Mouse (Mus musculus) C2C12 (cell line): ENCODE data around the gene Vmn2r16. TPM values are rescaled to one million over a fixed set of nuclear protein-coding genes. Genes with fewer than 3 reads are reported as not detected.

Source experiments
- H3K27me3 ChIP-seq: one replicate; pipeline ENCODE4 v1.6.1; 2011; ENCODE audit not compliant: control insufficient read depth, insufficient read depth, insufficient read length
- H3K36me3 ChIP-seq: one replicate; pipeline ENCODE4 v1.6.1; 2011; ENCODE audit not compliant: control insufficient read depth, insufficient read depth
- H3K4me3 ChIP-seq: one replicate; pipeline ENCODE4 v1.5.1; 2011; ENCODE audit warnings: mild to moderate bottlenecking, control low read depth; ENCODE audit not compliant: poor library complexity, insufficient read depth, severe bottlenecking
- H3K79me2 ChIP-seq: one replicate; pipeline ENCODE4 v1.6.1; 2011; ENCODE audit not compliant: control insufficient read depth, insufficient read depth
- H3K79me3 ChIP-seq: one replicate; pipeline ENCODE4 v1.6.1; 2011; ENCODE audit warnings: low read depth, control low read depth
- H3ac ChIP-seq: one replicate; pipeline ENCODE3; 2011; ENCODE audit warnings: low read depth; ENCODE audit not compliant: control insufficient read depth, insufficient read length
- CEBPB ChIP-seq: IDR thresholded peaks from one replicate; pipeline ENCODE4 v1.6.1; 2011; ENCODE audit warnings: low read depth, mild to moderate bottlenecking, control low read depth, moderate library complexity
- CTCF ChIP-seq: IDR thresholded peaks from one replicate; pipeline ENCODE4 v1.5.1; 2011; ENCODE audit not compliant: control insufficient read depth, insufficient read depth, insufficient read length
- FOSL1 ChIP-seq: IDR thresholded peaks from one replicate; pipeline ENCODE4 v1.8.0; 2011; ENCODE audit warnings: mild to moderate bottlenecking, low read length; ENCODE audit not compliant: poor library complexity, insufficient read depth, severe bottlenecking
- MAX ChIP-seq: IDR thresholded peaks from one replicate; pipeline ENCODE4 v1.6.1; 2011; ENCODE audit warnings: mild to moderate bottlenecking, control low read depth
- MYOD1 ChIP-seq: IDR thresholded peaks from one replicate; pipeline ENCODE4 v1.6.1; 2011; ENCODE audit warnings: low read depth; ENCODE audit not compliant: control insufficient read depth, insufficient read length
- MYOG ChIP-seq: IDR thresholded peaks from one replicate; pipeline ENCODE4 v1.6.1; 2011; ENCODE audit not compliant: control insufficient read depth, insufficient read length; ENCODE audit errors: extremely low read depth
- USF1 ChIP-seq: IDR thresholded peaks from one replicate; pipeline ENCODE4 v1.6.1; 2011; ENCODE audit warnings: low read depth, mild to moderate bottlenecking, control low read depth, moderate library complexity
- long read RNA-seq, 2 experiments: library from polyadenylated mRNA; unstranded; transcript quantifications; one replicate each; pipeline ENCODE4 v2.0.0; 2019 to 2020
- polyA plus RNA-seq: library from polyadenylated mRNA; unstranded; fragments of >200 nt; fragmentation: generic; extraction: Trizol; gene quantifications from one replicate; pipeline ENCODE4 v1.2.1, GENCODE M21; 2012; ENCODE audit warnings: missing spikeins

Gene Vmn2r16
- not detected for polyA plus RNA-seq
- long read RNA-seq, experiment 1, result 0 reads
- long read RNA-seq, experiment 2, result 0 reads

DNA sequence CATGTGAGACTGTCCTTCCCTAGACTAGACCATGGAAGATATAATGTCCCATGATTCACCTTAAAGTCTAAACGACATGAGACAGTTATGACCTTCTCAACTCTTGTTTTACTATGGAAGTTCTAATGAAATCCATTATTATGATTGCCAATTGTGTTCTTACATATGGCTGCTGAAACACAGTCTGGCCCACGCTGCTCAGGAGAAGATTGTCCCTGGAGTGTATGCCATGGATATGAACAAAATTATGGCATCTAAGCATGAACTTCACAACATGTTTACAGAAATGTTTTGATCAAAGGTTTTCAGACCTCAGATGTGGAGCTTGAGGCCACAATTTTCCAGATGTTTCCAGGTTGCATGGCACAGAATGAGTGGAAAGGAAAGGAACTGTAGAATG lies at the start of gene Vmn2r16:
Vmn2r16 (plus strand) TSS at position 301 of the 400 bp plus-strand sequence.
- no peaks in the 10 kb centered on the region for H3K79me2 ChIP-seq
- no peaks in the 10 kb centered on the region for H3K36me3 ChIP-seq
- H3K27me3 ChIP-seq, result no peaks in the 10 kb centered on the region
- H3K4me3 ChIP-seq, result no peak within 1 kb of the TSS
- TF ChIP-seq CTCF, result no peak
- TF ChIP-seq FOSL1, result no peak
- TF ChIP-seq MYOG, result no peak
- no peak for TF ChIP-seq CEBPB
- no peak for TF ChIP-seq MAX
- TF ChIP-seq MYOD1, result no peak
- no peak for TF ChIP-seq USF1
- no peaks in the 10 kb centered on the region for H3K79me3 ChIP-seq
- H3ac ChIP-seq, result no peak within 1 kb of the TSS

DNA sequence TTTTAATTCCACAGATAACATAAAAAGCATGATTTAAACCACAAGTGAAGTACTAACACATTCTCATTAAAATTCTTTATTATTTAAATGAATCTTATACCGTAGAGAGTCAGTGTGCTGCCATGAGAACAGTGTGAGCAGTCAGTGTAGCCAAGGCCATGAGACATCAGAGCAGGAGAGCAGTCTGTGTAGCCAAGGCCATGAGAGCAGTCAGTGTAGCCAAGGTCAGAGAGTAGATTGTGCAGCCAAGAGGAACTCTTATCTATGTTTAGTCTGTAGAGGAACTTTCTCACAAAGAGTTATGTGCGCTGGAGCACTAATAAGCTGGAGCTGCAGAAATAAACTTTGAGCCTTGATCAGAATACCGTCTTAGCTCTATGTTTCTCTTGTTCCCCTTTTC lies 35.3 kb upstream of the Vmn2r16 start:
- Histone ChIP-seq H3K36me3 (no peaks in the 10 kb centered on the region), H3K27me3 (no peaks in the 10 kb centered on the region), H3K79me2 (no peaks in the 10 kb centered on the region), H3K79me3 (no peaks in the 10 kb centered on the region), H3K4me3 (no peak overlapping the region), H3ac (no peak overlapping the region)
- no peak for TF ChIP-seq MYOD1
- no peak for TF ChIP-seq CTCF
- TF ChIP-seq MAX, result no peak
- no peak for TF ChIP-seq MYOG
- TF ChIP-seq CEBPB, result no peak
- no peak for TF ChIP-seq FOSL1
- TF ChIP-seq USF1, result no peak

DNA sequence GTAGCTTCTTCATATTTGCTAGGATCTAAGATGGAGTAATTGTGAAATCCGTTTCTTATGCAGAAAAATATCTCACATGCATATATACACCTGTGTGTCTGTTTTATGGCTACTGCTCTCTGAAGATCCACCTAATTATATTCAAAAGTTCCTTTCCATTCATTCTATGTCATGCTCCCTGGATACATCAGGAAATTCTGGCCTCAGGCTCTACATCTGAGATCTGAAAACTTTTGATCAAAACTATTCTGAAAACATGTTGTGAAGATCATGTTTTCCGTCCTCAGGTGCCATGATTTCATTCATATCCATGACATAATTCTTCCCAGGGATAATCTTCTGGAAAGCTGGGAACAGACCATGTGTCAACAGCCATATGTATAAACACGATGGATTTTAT lies 32.4 kb upstream of the Vmn2r16 start, which contains the start of gene Vmn2r15:
Vmn2r15 (minus strand) TSS at position 101 of the 400 bp plus-strand sequence.
- Histone ChIP-seq H3K79me3 (no peaks in the 10 kb centered on the region), H3K4me3 (no peak within 1 kb of the TSS), H3ac (no peak within 1 kb of the TSS), H3K79me2 (no peaks in the 10 kb centered on the region), H3K27me3 (no peaks in the 10 kb centered on the region), H3K36me3 (no peaks in the 10 kb centered on the region)
- TF ChIP-seq CTCF (no peak), MYOD1 (no peak), MYOG (no peak), FOSL1 (no peak), CEBPB (no peak), USF1 (no peak), MAX (no peak)

DNA sequence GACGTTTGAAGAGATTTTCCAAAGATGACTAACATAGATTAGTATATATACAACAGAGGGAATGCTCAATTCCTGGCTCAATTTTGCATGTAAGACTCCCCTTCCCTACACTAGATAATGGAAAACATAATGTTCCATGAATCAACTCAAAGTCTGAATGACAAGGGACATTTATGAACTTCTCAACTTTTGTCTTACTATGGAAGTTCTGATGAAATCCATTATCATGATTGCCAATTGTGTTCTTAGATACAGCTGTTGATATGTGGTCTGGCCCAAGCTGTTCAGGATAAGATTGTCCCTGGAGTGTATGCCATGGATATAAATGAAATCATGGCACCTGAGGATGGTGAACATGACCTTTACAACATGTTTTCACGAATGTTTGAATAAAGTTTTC lies 89.4 kb downstream of the Vmn2r16 start, which contains the start of gene Vmn2r17:
Vmn2r17 (plus strand) TSS at position 301 of the 400 bp plus-strand sequence.
- no peak within 1 kb of the TSS for H3ac ChIP-seq

More for the DNA sequence above, 89.4 kb downstream of the Vmn2r16 start, which contains the start of gene Vmn2r17:
- Histone ChIP-seq H3K79me2 (no peaks in the 10 kb centered on the region), H3K27me3 (no peaks in the 10 kb centered on the region), H3K79me3 (no peaks in the 10 kb centered on the region), H3K4me3 (no peak within 1 kb of the TSS), H3K36me3 (no peaks in the 10 kb centered on the region)
- TF ChIP-seq MAX, result no peak
- TF ChIP-seq MYOG, result no peak
- no peak for TF ChIP-seq CEBPB
- no peak for TF ChIP-seq MYOD1
- no peak for TF ChIP-seq USF1
- TF ChIP-seq CTCF, result no peak
- TF ChIP-seq FOSL1, result no peak

Other genes with a start within 250 kb of the Vmn2r16 start
- gene Vmn2r12, start 232.2 kb upstream of the Vmn2r16 start, polyA plus RNA-seq, result not detected
- 0.04 TPM for gene Vmn2r13, start 138.0 kb upstream of the Vmn2r16 start, polyA plus RNA-seq
- not detected for gene Vmn2r14, start 105.5 kb upstream of the Vmn2r16 start, polyA plus RNA-seq
- gene Vmn2r15, start 32.5 kb upstream of the Vmn2r16 start, polyA plus RNA-seq, result not detected
- not detected for gene Vmn2r17, start 89.5 kb downstream of the Vmn2r16 start, polyA plus RNA-seq
- 8.3 TPM for gene Crlf2, start 228.8 kb downstream of the Vmn2r16 start, polyA plus RNA-seq